Mouse (Mus musculus) stomach, postnatal 0 days (tissue): ENCODE data around the gene Lyrm7. TPM values are rescaled to one million over a fixed set of nuclear protein-coding genes. Genes with fewer than 3 reads are reported as not detected.

Experiments
- ATAC-seq: fragments of 200-750 bp; cut with Nextera tagmentation; 2 replicates; pipeline ENCODE4 v1.8.0; 2017; ENCODE audit not compliant: low FRiP score, low TSS enrichment
- DNase-seq: peaks from one replicate; pipeline ENCODE4 v3.0.0-alpha.2; 2016; ENCODE audit warnings: low spot score
- H3K27ac ChIP-seq: fragments of 300-500 bp; sonication (generic); replicated peaks from 2 replicates; pipeline ENCODE4 v1.5.1; 2014; ENCODE audit warnings: mild to moderate bottlenecking, control low read depth
- H3K27me3 ChIP-seq: fragments of 300-500 bp; sonication (generic); 2 replicates; pipeline ENCODE4 v1.6.1; 2014; ENCODE audit warnings: low read length; ENCODE audit not compliant: control insufficient read depth, insufficient read depth
- H3K36me3 ChIP-seq: fragments of 300-500 bp; sonication (generic); 2 replicates; pipeline ENCODE4 v1.6.1; 2014; ENCODE audit warnings: low read length, mixed read lengths; ENCODE audit not compliant: control insufficient read depth, insufficient read depth
- H3K4me1 ChIP-seq: fragments of 300-500 bp; sonication (generic); replicated peaks from 2 replicates; pipeline ENCODE4 v1.6.1; 2014; ENCODE audit warnings: antibody characterized with exemption; ENCODE audit not compliant: control insufficient read depth, insufficient read depth
- H3K4me2 ChIP-seq: fragments of 300-500 bp; sonication (generic); replicated peaks from 2 replicates; pipeline ENCODE4 v1.6.1; 2014; ENCODE audit warnings: low read depth, mild to moderate bottlenecking, control low read depth, moderate library complexity
- H3K4me3 ChIP-seq: fragments of 300-500 bp; sonication (generic); 2 replicates; pipeline ENCODE4 v1.5.1; 2014; ENCODE audit warnings: low read depth, low read length, control low read depth
- H3K9ac ChIP-seq: fragments of 300-500 bp; sonication (generic); 2 replicates; pipeline ENCODE4 v1.6.1; 2014; ENCODE audit warnings: mild to moderate bottlenecking, low read length, control low read depth, mixed read lengths
- H3K9me3 ChIP-seq: fragments of 300-500 bp; sonication (generic); 2 replicates; pipeline ENCODE4 v1.6.1; 2016; ENCODE audit warnings: low read length; ENCODE audit not compliant: control insufficient read depth
- CTCF ChIP-seq: IDR thresholded peaks from 2 replicates; pipeline ENCODE4 v1.5.1; 2016; ENCODE audit warnings: antibody characterized with exemption, low read depth, mild to moderate bottlenecking, moderate library complexity
- EP300 ChIP-seq: optimal IDR thresholded peaks from 2 replicates; pipeline ENCODE3; 2016; ENCODE audit warnings: antibody characterized with exemption
- WGBS: fragments of 180-500 bp; shearing (Covaris S2); extraction: QIAGEN DNeasy Blood & Tissue Kit; methylation state at CpG from one replicate; pipeline ENCODE4 v1.1.7; 2014; 5-methylcytosine and 5-hydroxymethylcytosine counted together
- polyA plus RNA-seq: library from polyadenylated mRNA; unstranded; fragments of >200 nt; fragmentation: Nextera tagmentation; extraction: Ambion mirVana; gene quantifications from 2 replicates; pipeline ENCODE4 v1.2.1, GENCODE M21; 2015

The Lyrm7 gene
- polyA plus RNA-seq, 1 experiment from 2014 or later, result 4.5 TPM

- H3K4me1 ChIP-seq, result no peaks in the 10 kb centered on the region
- ATAC-seq (no peak), DNase-seq (no peak)
- H3K4me2 ChIP-seq, result no peak overlapping the region
- peak; percentile 21; the same call in 1 of the 2 replicates for TF ChIP-seq CTCF
- TF ChIP-seq EP300, result no peak
- no peak overlapping the region for H3K4me3 ChIP-seq
- H3K9me3 ChIP-seq, result no peaks in the 10 kb centered on the region
- no peaks in the 10 kb centered on the region for H3K36me3 ChIP-seq
- H3K27ac ChIP-seq, result no peak overlapping the region
- H3K27me3 ChIP-seq, result no peaks in the 10 kb centered on the region
- no peak overlapping the region for H3K9ac ChIP-seq
- 89% methylated on average over 3 of the region's 3 CpGs for WGBS
Measured at GRCm38 (mm10) chr11:54785566-54785965, 75.2 kb downstream of the Lyrm7 start.

- no peaks in the 10 kb centered on the region for H3K36me3 ChIP-seq
- 87% methylated on average over 3 of the region's 3 CpGs for WGBS
- TF ChIP-seq EP300 (no peak), CTCF (no peak)
- no peaks in the 10 kb centered on the region for H3K9me3 ChIP-seq
- no peaks in the 10 kb centered on the region for H3K27me3 ChIP-seq
- H3K4me3 ChIP-seq, result no peak overlapping the region
- ATAC-seq, result no peak
- H3K27ac ChIP-seq, result no peak overlapping the region
- H3K4me2 ChIP-seq, result no peak overlapping the region
- DNase-seq, result no peak
- H3K9ac ChIP-seq, result no peak overlapping the region
- no peaks in the 10 kb centered on the region for H3K4me1 ChIP-seq
Measured at GRCm38 (mm10) chr11:54784436-54784835, 76.3 kb downstream of the Lyrm7 start.

- Histone ChIP-seq H3K27ac (no peak overlapping the region), H3K4me1 (no peaks in the 10 kb centered on the region; the same call in 1 of the 2 replicates), H3K9me3 (no peaks in the 10 kb centered on the region), H3K4me3 (no peak overlapping the region), H3K36me3 (no peaks in the 10 kb centered on the region), H3K9ac (no peak overlapping the region), H3K27me3 (no peaks in the 10 kb centered on the region), H3K4me2 (no peak overlapping the region)
- ATAC-seq, result no peak
- no peak for DNase-seq
- 71% methylated on average over 6 of the region's 6 CpGs for WGBS
- TF ChIP-seq EP300 (no peak), CTCF (no peak)
Measured at GRCm38 (mm10) chr11:54782253-54782652, 78.5 kb downstream of the Lyrm7 start.

GRCm38 (mm10) chr11:54779946-54780345 lies 80.8 kb downstream of the Lyrm7 start:
- WGBS, result 100% methylated on average over 1 of the region's 1 CpGs
- H3K4me1 ChIP-seq, result no peaks in the 10 kb centered on the region; the same call in 1 of the 2 replicates
- DNase-seq (no peak), ATAC-seq (no peak)
- H3K9me3 ChIP-seq, result no peaks in the 10 kb centered on the region
- TF ChIP-seq CTCF (no peak), EP300 (no peak)
- no peak overlapping the region for H3K4me3 ChIP-seq
- no peaks in the 10 kb centered on the region for H3K36me3 ChIP-seq
- no peak overlapping the region for H3K9ac ChIP-seq
- H3K27ac ChIP-seq, result no peak overlapping the region
- no peak overlapping the region for H3K4me2 ChIP-seq
- H3K27me3 ChIP-seq, result no peaks in the 10 kb centered on the region

- no peak for ATAC-seq
- Histone ChIP-seq H3K27me3 (no peaks in the 10 kb centered on the region), H3K4me2 (no peak overlapping the region), H3K9me3 (no peaks in the 10 kb centered on the region), H3K4me3 (no peak overlapping the region), H3K27ac (no peak overlapping the region), H3K36me3 (no peaks in the 10 kb centered on the region), H3K9ac (no peak overlapping the region), H3K4me1 (no peaks in the 10 kb centered on the region; the same call in 1 of the 2 replicates)
- WGBS, result 43% methylated on average over 1 of the region's 1 CpGs
- TF ChIP-seq CTCF, result no peak
- TF ChIP-seq EP300, result no peak
- no peak for DNase-seq
Measured at GRCm38 (mm10) chr11:54778131-54778844, 82.4 kb downstream of the Lyrm7 start.

- WGBS, result 69% methylated on average over 6 of the region's 6 CpGs
Measured at GRCm38 (mm10) chr11:54777387-54778130, 83.2 kb downstream of the Lyrm7 start.

More at GRCm38 (mm10) chr11:54777387-54778130, 83.2 kb downstream of the Lyrm7 start:
- H3K27ac ChIP-seq, result no peak overlapping the region
- ATAC-seq, result no peak
- no peaks in the 10 kb centered on the region for H3K9me3 ChIP-seq
- TF ChIP-seq CTCF, result no peak
- H3K4me3 ChIP-seq, result no peak overlapping the region
- H3K4me1 ChIP-seq, result no peaks in the 10 kb centered on the region; the same call in 1 of the 2 replicates
- H3K36me3 ChIP-seq, result no peaks in the 10 kb centered on the region
- H3K9ac ChIP-seq, result no peak overlapping the region
- no peaks in the 10 kb centered on the region for H3K27me3 ChIP-seq
- H3K4me2 ChIP-seq, result no peak overlapping the region
- no peak for DNase-seq

Other genes starting within 250 kb of the Lyrm7 start
- 30.6 and 32.3 TPM in 2 replicates for gene Cdc42se2, start 73.2 kb downstream of the Lyrm7 start, polyA plus RNA-seq
- 745 and 824 TPM in 2 replicates for gene Hint1, start 5.5 kb upstream of the Lyrm7 start, polyA plus RNA-seq
- 185 and 206 TPM in 2 replicates for gene Gpx3, start 41.5 kb upstream of the Lyrm7 start, polyA plus RNA-seq
- gene Tnip1, start 102.0 kb upstream of the Lyrm7 start, polyA plus RNA-seq, result 14.7 and 15.5 TPM in 2 replicates
- gene Anxa6, start 172.5 kb upstream of the Lyrm7 start, polyA plus RNA-seq, result 140 and 141 TPM in 2 replicates
- gene Ccdc69, start 217.2 kb upstream of the Lyrm7 start, polyA plus RNA-seq, result 5.1 and 5.4 TPM in 2 replicates
- gene Gm2a, start 237.2 kb upstream of the Lyrm7 start, polyA plus RNA-seq, result 84.3 and 89.3 TPM in 2 replicates